Mouse (Mus musculus) heart, embryonic 12.5 days (tissue): ENCODE data around the gene Rps24. TPM values are rescaled to one million over a fixed set of nuclear protein-coding genes. Genes with fewer than 3 reads are reported as not detected.
A peak's percentile ranks its signal among the peaks of the same experiment; 100 is the strongest.

Experiments used
- ATAC-seq: fragments of 200-750 bp; cut with Nextera tagmentation; 2 replicates; pipeline ENCODE4 v1.8.0; 2017; ENCODE audit warnings: moderate TSS enrichment, moderate library complexity; ENCODE audit not compliant: insufficient number of reproducible peaks, low FRiP score
- H3K27ac ChIP-seq: fragments of 300-500 bp; sonication (generic); 2 replicates; pipeline ENCODE4 v1.5.1; 2016; ENCODE audit warnings: mild to moderate bottlenecking, moderate library complexity; ENCODE audit not compliant: poor library complexity, severe bottlenecking
- H3K27me3 ChIP-seq: fragments of 300-500 bp; sonication (generic); replicated peaks from 2 replicates; pipeline ENCODE4 v1.6.1; 2016; ENCODE audit warnings: mild to moderate bottlenecking, moderate library complexity
- H3K36me3 ChIP-seq: fragments of 300-500 bp; sonication (generic); 2 replicates; pipeline ENCODE4 v1.6.1; 2016; ENCODE audit warnings: mild to moderate bottlenecking, moderate library complexity
- H3K4me1 ChIP-seq: fragments of 300-500 bp; sonication (generic); replicated peaks from 2 replicates; pipeline ENCODE4 v1.6.1; 2016; ENCODE audit warnings: mild to moderate bottlenecking
- H3K4me2 ChIP-seq: fragments of 300-500 bp; sonication (generic); 2 replicates; pipeline ENCODE4 v1.6.1; 2016; ENCODE audit warnings: mild to moderate bottlenecking, moderate library complexity
- H3K4me3 ChIP-seq: fragments of 300-500 bp; sonication (generic); 2 replicates; pipeline ENCODE4 v1.5.1; 2016; ENCODE audit warnings: mild to moderate bottlenecking
- H3K9ac ChIP-seq: fragments of 300-500 bp; sonication (generic); 2 replicates; pipeline ENCODE4 v1.6.1; 2016; ENCODE audit warnings: mild to moderate bottlenecking, moderate library complexity
- H3K9me3 ChIP-seq: fragments of 300-500 bp; sonication (generic); replicated peaks from 2 replicates; pipeline ENCODE4 v1.6.1; 2016; ENCODE audit warnings: mild to moderate bottlenecking, moderate library complexity
- WGBS: fragments of 180-500 bp; shearing (Covaris S2); methylation state at CpG from one replicate; pipeline ENCODE4 v1.1.7; 2016; 5-methylcytosine and 5-hydroxymethylcytosine counted together
- polyA plus RNA-seq: library from polyadenylated mRNA; unstranded; fragments of >200 nt; fragmentation: Nextera tagmentation; extraction: Ambion mirVana; gene quantifications from 2 replicates; pipeline ENCODE4 v1.2.1, GENCODE M21; 2016

Gene Rps24
- polyA plus RNA-seq, 1 experiment from 2014 or later = 836 TPM

GRCm38 (mm10) chr14:24498561-24499255 is 11.8 kb downstream of the Rps24 start:
- Histone ChIP-seq H3K9me3 (no peaks in the 10 kb centered on the region), H3K4me1 (peaks cover 20% of the 10 kb centered on the region), H3K27ac (no peak overlapping the region), H3K4me3 (no peak overlapping the region), H3K4me2 (no peak overlapping the region), H3K36me3 (peaks cover 57% of the 10 kb centered on the region), H3K9ac (no peak overlapping the region), H3K27me3 (no peaks in the 10 kb centered on the region)
- no peak for ATAC-seq
- WGBS = 68% methylated on average over 5 of the region's 5 CpGs

GRCm38 (mm10) chr14:24499478-24499877 is 12.6 kb downstream of the Rps24 start:
- Histone ChIP-seq H3K4me2 (no peak overlapping the region), H3K27me3 (no peaks in the 10 kb centered on the region), H3K36me3 (peaks cover 49% of the 10 kb centered on the region), H3K4me1 (peaks cover 12% of the 10 kb centered on the region), H3K4me3 (no peak overlapping the region), H3K9ac (no peak overlapping the region), H3K9me3 (no peaks in the 10 kb centered on the region), H3K27ac (no peak overlapping the region)
- 0 out of 2 replicates have a peak, but pooled peaks have one; percentile 34 for ATAC-seq
- 40% methylated on average over 9 of the region's 9 CpGs for WGBS

- H3K27me3 ChIP-seq = no peaks in the 10 kb centered on the region
Observed at GRCm38 (mm10) chr14:24500091-24500844, 13.3 kb downstream of the Rps24 start.

GRCm38 (mm10) chr14:24500845-24501186 is 13.9 kb downstream of the Rps24 start:
- H3K4me1 ChIP-seq = peaks cover 7% of the 10 kb centered on the region
- H3K27ac ChIP-seq = no peak overlapping the region
- peak overlapping the region; percentile 54 for H3K4me2 ChIP-seq
- H3K9me3 ChIP-seq = no peaks in the 10 kb centered on the region
- peaks cover 39% of the 10 kb centered on the region for H3K36me3 ChIP-seq
- peak overlapping the region; percentile 43 for H3K9ac ChIP-seq
- no peak for ATAC-seq
- 11% methylated on average over 8 of the region's 8 CpGs for WGBS
- H3K4me3 ChIP-seq = no peak overlapping the region
- H3K27me3 ChIP-seq = no peaks in the 10 kb centered on the region

More at GRCm38 (mm10) chr14:24500091-24500844, 13.3 kb downstream of the Rps24 start:
- ATAC-seq = peak; percentile 40; the same call in 1 of the 2 replicates
- Histone ChIP-seq H3K9ac (peak overlapping the region; percentile 43), H3K4me1 (peaks cover 7% of the 10 kb centered on the region), H3K9me3 (no peaks in the 10 kb centered on the region), H3K4me3 (no peak overlapping the region), H3K36me3 (peaks cover 43% of the 10 kb centered on the region), H3K27ac (no peak overlapping the region), H3K4me2 (peak overlapping the region; percentile 54)
- 18% methylated on average over 18 of the region's 18 CpGs for WGBS

GRCm38 (mm10) chr14:24501256-24501655 is 14.3 kb downstream of the Rps24 start:
- peak overlapping the region; percentile 54; the same call in 1 of the 2 replicates for H3K4me2 ChIP-seq
- peaks cover 7% of the 10 kb centered on the region for H3K4me1 ChIP-seq
- no peaks in the 10 kb centered on the region for H3K27me3 ChIP-seq
- no peak for ATAC-seq
- no peaks in the 10 kb centered on the region for H3K9me3 ChIP-seq
- H3K9ac ChIP-seq = peak overlapping the region; percentile 43
- H3K27ac ChIP-seq = no peak overlapping the region
- no peak overlapping the region for H3K4me3 ChIP-seq
- H3K36me3 ChIP-seq = peaks cover 34% of the 10 kb centered on the region
- 50% methylated on average over 4 of the region's 4 CpGs for WGBS

GRCm38 (mm10) chr14:24507452-24508069 is 20.6 kb downstream of the Rps24 start:
- H3K4me3 ChIP-seq = 0 out of 2 replicates have a peak overlapping the region, but pooled peaks have one; percentile 1
- no peak overlapping the region for H3K27ac ChIP-seq
- peaks cover 7% of the 10 kb centered on the region for H3K9me3 ChIP-seq
- no peaks in the 10 kb centered on the region for H3K36me3 ChIP-seq
- peaks cover 12% of the 10 kb centered on the region for H3K4me1 ChIP-seq
- H3K27me3 ChIP-seq = no peaks in the 10 kb centered on the region
- no peak for ATAC-seq
- H3K4me2 ChIP-seq = peak overlapping the region; percentile 44
- no peak overlapping the region for H3K9ac ChIP-seq
- WGBS = 23% methylated on average over 14 of the region's 14 CpGs

GRCm38 (mm10) chr14:24508070-24508773 is 21.3 kb downstream of the Rps24 start:
- Histone ChIP-seq H3K9ac (no peak overlapping the region), H3K27ac (no peak overlapping the region), H3K36me3 (no peaks in the 10 kb centered on the region), H3K4me2 (peak overlapping the region; percentile 44), H3K9me3 (peaks cover 7% of the 10 kb centered on the region), H3K4me1 (peaks cover 12% of the 10 kb centered on the region), H3K27me3 (no peaks in the 10 kb centered on the region), H3K4me3 (no peak overlapping the region)
- WGBS = 24% methylated on average over 18 of the region's 18 CpGs
- no peak for ATAC-seq

- 63% methylated on average over 5 of the region's 5 CpGs for WGBS
- H3K27me3 ChIP-seq = no peaks in the 10 kb centered on the region
- ATAC-seq = no peak
- H3K9ac ChIP-seq = no peak overlapping the region
- H3K4me2 ChIP-seq = no peak overlapping the region
- H3K27ac ChIP-seq = no peak overlapping the region
- H3K36me3 ChIP-seq = no peaks in the 10 kb centered on the region
- H3K4me1 ChIP-seq = peaks cover 12% of the 10 kb centered on the region
- H3K9me3 ChIP-seq = peaks cover 7% of the 10 kb centered on the region
- H3K4me3 ChIP-seq = no peak overlapping the region
Observed at GRCm38 (mm10) chr14:24509557-24509956, 22.6 kb downstream of the Rps24 start.

GRCm38 (mm10) chr14:24510218-24510617 is 23.3 kb downstream of the Rps24 start:
- Histone ChIP-seq H3K4me1 (peaks cover 12% of the 10 kb centered on the region), H3K27me3 (no peaks in the 10 kb centered on the region), H3K4me2 (no peak overlapping the region), H3K27ac (no peak overlapping the region), H3K4me3 (no peak overlapping the region), H3K36me3 (no peaks in the 10 kb centered on the region), H3K9me3 (peaks cover 7% of the 10 kb centered on the region), H3K9ac (no peak overlapping the region)
- no peak for ATAC-seq
- WGBS = 100% methylated on average over 1 of the region's 1 CpGs

GRCm38 (mm10) chr14:24510679-24511078 is 23.8 kb downstream of the Rps24 start:
- H3K36me3 ChIP-seq = no peaks in the 10 kb centered on the region
- H3K4me1 ChIP-seq = peaks cover 12% of the 10 kb centered on the region
- H3K27me3 ChIP-seq = no peaks in the 10 kb centered on the region
- no peak overlapping the region for H3K27ac ChIP-seq
- no peak overlapping the region for H3K4me3 ChIP-seq
- ATAC-seq = no peak
- H3K4me2 ChIP-seq = no peak overlapping the region
- WGBS = 85% methylated on average over 2 of the region's 2 CpGs
- peaks cover 7% of the 10 kb centered on the region for H3K9me3 ChIP-seq
- no peak overlapping the region for H3K9ac ChIP-seq
